Mouse (Mus musculus) limb, embryonic 14.5 days (tissue): ENCODE data around the gene Trim16. TPM values are rescaled to one million over a fixed set of nuclear protein-coding genes. Genes with fewer than 3 reads are reported as not detected.

ENCODE experiments used
- ATAC-seq: fragments of 200-750 bp; cut with Nextera tagmentation; 2 replicates; pipeline ENCODE4 v1.8.0; 2017; ENCODE audit warnings: low read depth, moderate number of reproducible peaks, moderate TSS enrichment; ENCODE audit not compliant: low FRiP score
- DNase-seq: peaks from one replicate; pipeline ENCODE4 v3.0.0-alpha.2; 2015; ENCODE audit warnings: low spot score
- H3K27ac ChIP-seq: fragments of 300-500 bp; sonication (generic); replicated peaks from 2 replicates; pipeline ENCODE4 v1.5.1; 2014; ENCODE audit warnings: low read depth, mild to moderate bottlenecking, low read length, moderate library complexity, mixed read lengths
- H3K27me3 ChIP-seq: fragments of 300-500 bp; sonication (generic); 2 replicates; pipeline ENCODE4 v1.6.1; 2014; ENCODE audit warnings: low read length, mixed read lengths; ENCODE audit not compliant: control insufficient read depth, insufficient read depth
- H3K36me3 ChIP-seq: fragments of 300-500 bp; sonication (generic); 2 replicates; pipeline ENCODE4 v1.6.1; 2014; ENCODE audit warnings: mild to moderate bottlenecking, low read length, moderate library complexity, mixed read lengths; ENCODE audit not compliant: control insufficient read depth, insufficient read depth
- H3K4me1 ChIP-seq: fragments of 300-500 bp; sonication (generic); 2 replicates; pipeline ENCODE4 v1.6.1; 2014; ENCODE audit warnings: antibody characterized with exemption, low read length, mixed read lengths; ENCODE audit not compliant: control insufficient read depth, insufficient read depth
- H3K4me2 ChIP-seq: fragments of 300-500 bp; sonication (generic); replicated peaks from 2 replicates; pipeline ENCODE4 v1.6.1; 2014; ENCODE audit warnings: low read depth, mild to moderate bottlenecking, low read length, moderate library complexity; ENCODE audit not compliant: severe bottlenecking
- H3K4me3 ChIP-seq: fragments of 300-500 bp; sonication (generic); replicated peaks from 2 replicates; pipeline ENCODE4 v1.5.1; 2014; ENCODE audit warnings: low read length
- H3K9ac ChIP-seq: fragments of 300-500 bp; sonication (generic); 2 replicates; pipeline ENCODE4 v1.6.1; 2014; ENCODE audit warnings: mild to moderate bottlenecking, low read depth, low read length, moderate library complexity; ENCODE audit not compliant: severe bottlenecking
- H3K9me3 ChIP-seq: fragments of 300-500 bp; sonication (generic); 2 replicates; pipeline ENCODE4 v1.6.1; 2016; ENCODE audit warnings: low read length; ENCODE audit not compliant: control insufficient read depth
- POLR2A ChIP-seq: fragments of 200-500 bp; IDR thresholded peaks from 2 replicates; pipeline ENCODE4 v1.8.0; 2012; ENCODE audit warnings: inconsistent platforms, mild to moderate bottlenecking, moderate library complexity, borderline replicate concordance; ENCODE audit not compliant: insufficient read depth, insufficient read length; ENCODE audit errors: extremely low read depth
- WGBS: fragments of 180-500 bp; shearing (Covaris S2); extraction: QIAGEN DNeasy Blood & Tissue Kit; methylation state at CpG from one replicate; pipeline ENCODE4 v1.1.7; 2014; 5-methylcytosine and 5-hydroxymethylcytosine counted together
- polyA plus RNA-seq, 2 experiments: library from polyadenylated mRNA; depleted of rRNA in 1 of 2; stranded (reverse) in 1 of 2; unstranded in 1 of 2; fragments of >200 nt; fragmentation: Nextera tagmentation in 1 of 2; extraction: Ambion mirVana in 1 of 2; gene quantifications; 2 replicates each; pipeline versions ENCODE4 v1.2.1 to v1.2.3; 2012 to 2014

Trim16 gene
- polyA plus RNA-seq, 2 experiments = 14.3 to 19.8 TPM

DNA sequence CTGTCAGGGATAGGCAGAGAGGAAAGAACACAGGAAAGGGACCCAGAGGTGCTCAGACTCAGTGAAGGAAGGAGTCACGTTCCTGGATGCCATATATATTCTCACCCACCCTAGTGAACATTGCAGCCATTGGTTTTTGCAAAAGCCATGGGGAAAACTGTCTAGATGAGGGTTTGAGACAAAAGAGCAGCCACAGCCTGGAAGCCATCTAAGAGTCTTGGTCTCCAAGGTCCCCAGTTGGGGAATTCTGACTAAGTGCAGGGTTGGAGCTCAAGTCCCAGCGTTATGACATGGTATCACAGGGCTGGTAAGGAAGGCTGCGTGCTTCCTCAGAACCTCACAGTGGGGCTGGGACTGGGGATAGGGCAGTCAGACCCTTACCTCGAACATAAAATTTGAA lies 45.5 kb downstream of the Trim16 start:
- Histone ChIP-seq H3K4me1 (0 out of 2 replicates have a peak, but pooled peaks cover 2% of the 10 kb centered on the region), H3K4me3 (no peak overlapping the region), H3K36me3 (no peaks in the 10 kb centered on the region), H3K9me3 (no peaks in the 10 kb centered on the region), H3K27ac (no peak overlapping the region), H3K9ac (no peak overlapping the region), H3K4me2 (no peak overlapping the region), H3K27me3 (no peaks in the 10 kb centered on the region)
- TF ChIP-seq POLR2A = no peak
- whole genome bisulfite sequencing = 72% methylated on average over 4 of the region's 4 CpGs
- DNase-seq (no peak), ATAC-seq (no peak)

DNA sequence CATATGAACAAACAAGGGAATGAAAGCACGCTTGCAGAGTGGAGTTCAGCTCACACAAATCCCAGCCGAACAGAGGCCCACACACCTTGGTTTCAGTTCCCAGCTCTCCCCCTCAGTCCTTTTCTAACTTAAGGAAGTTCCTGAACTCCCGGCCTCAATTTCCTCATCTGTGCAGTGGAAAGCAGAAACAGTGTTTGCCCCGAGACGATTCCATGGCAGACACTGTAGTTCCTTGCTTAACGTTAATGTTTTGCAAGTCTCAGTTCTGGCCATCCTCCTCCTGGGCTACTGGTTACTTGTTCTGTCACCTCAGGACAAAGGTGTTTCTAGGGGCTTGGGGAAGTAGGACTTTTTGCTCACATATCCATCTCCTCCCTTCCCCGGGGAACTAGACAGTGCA lies 46.7 kb downstream of the Trim16 start:
- Histone ChIP-seq H3K27ac (no peak overlapping the region), H3K4me3 (no peak overlapping the region), H3K4me2 (no peak overlapping the region), H3K4me1 (0 out of 2 replicates have a peak, but pooled peaks cover 2% of the 10 kb centered on the region), H3K9me3 (no peaks in the 10 kb centered on the region), H3K36me3 (no peaks in the 10 kb centered on the region), H3K27me3 (no peaks in the 10 kb centered on the region), H3K9ac (no peak overlapping the region)
- DNase-seq = no peak
- no peak for TF ChIP-seq POLR2A
- no peak for ATAC-seq
- 83% methylated on average over 7 of the region's 7 CpGs for WGBS

GRCm38 (mm10) chr11:62869201-62869600 lies 49.2 kb downstream of the Trim16 start:
- H3K27ac ChIP-seq = no peak overlapping the region
- no peaks in the 10 kb centered on the region for H3K9me3 ChIP-seq
- ATAC-seq (no peak), DNase-seq (peak; percentile 30)
- no peaks in the 10 kb centered on the region for H3K27me3 ChIP-seq
- no peak for TF ChIP-seq POLR2A
- H3K4me3 ChIP-seq = no peak overlapping the region
- 48% methylated on average over 5 of the region's 5 CpGs for WGBS
- no peak overlapping the region for H3K4me2 ChIP-seq
- H3K9ac ChIP-seq = no peak overlapping the region
- H3K4me1 ChIP-seq = 0 out of 2 replicates have a peak, but pooled peaks cover 2% of the 10 kb centered on the region
- H3K36me3 ChIP-seq = no peaks in the 10 kb centered on the region

GRCm38 (mm10) chr11:62869715-62870371 lies 49.8 kb downstream of the Trim16 start:
- Histone ChIP-seq H3K27me3 (no peaks in the 10 kb centered on the region), H3K9ac (no peak overlapping the region), H3K36me3 (no peaks in the 10 kb centered on the region), H3K4me1 (0 out of 2 replicates have a peak, but pooled peaks cover 2% of the 10 kb centered on the region), H3K4me2 (no peak overlapping the region), H3K9me3 (no peaks in the 10 kb centered on the region), H3K27ac (no peak overlapping the region), H3K4me3 (no peak overlapping the region)
- ATAC-seq (no peak), DNase-seq (no peak)
- WGBS = 76% methylated on average over 8 of the region's 8 CpGs
- TF ChIP-seq POLR2A = no peak

DNA sequence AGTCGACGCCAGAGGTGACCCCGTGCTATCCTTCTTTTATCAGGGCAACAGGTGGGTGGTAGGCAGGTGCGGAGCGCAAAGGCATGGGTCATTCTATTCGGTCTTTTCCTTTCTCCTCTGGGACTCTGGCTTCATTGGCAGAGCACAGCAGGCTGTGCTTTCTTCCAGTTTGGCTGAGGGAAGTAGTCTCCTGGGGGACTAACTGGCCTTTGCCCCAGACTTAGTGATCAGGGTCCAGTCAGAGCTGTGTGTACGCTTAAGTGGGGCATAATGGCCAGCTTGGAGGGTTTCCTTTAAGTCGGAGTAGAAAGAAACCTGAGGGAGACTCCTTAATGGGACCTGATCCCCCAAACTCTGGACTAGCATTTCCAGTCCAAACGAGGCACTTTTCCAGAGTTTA lies 53.4 kb downstream of the Trim16 start:
- Histone ChIP-seq H3K27ac (no peak overlapping the region), H3K4me1 (peaks cover 2% of the 10 kb centered on the region; the same call in 1 of the 2 replicates), H3K4me2 (no peak overlapping the region), H3K9ac (no peak overlapping the region), H3K9me3 (no peaks in the 10 kb centered on the region), H3K36me3 (no peaks in the 10 kb centered on the region), H3K4me3 (no peak overlapping the region), H3K27me3 (no peaks in the 10 kb centered on the region)
- ATAC-seq (no peak), DNase-seq (no peak)
- no peak for TF ChIP-seq POLR2A
- WGBS = 73% methylated on average over 9 of the region's 9 CpGs

GRCm38 (mm10) chr11:62875696-62876095 lies 55.7 kb downstream of the Trim16 start:
- Histone ChIP-seq H3K27ac (no peak overlapping the region), H3K4me3 (no peak overlapping the region), H3K36me3 (no peaks in the 10 kb centered on the region), H3K9me3 (no peaks in the 10 kb centered on the region), H3K4me2 (no peak overlapping the region), H3K4me1 (peaks cover 4% of the 10 kb centered on the region), H3K9ac (no peak overlapping the region), H3K27me3 (no peaks in the 10 kb centered on the region)
- DNase-seq = no peak
- WGBS = 79% methylated on average over 1 of the region's 1 CpGs
- TF ChIP-seq POLR2A = no peak
- ATAC-seq = no peak
